Mouse (Mus musculus): Measurements from ENCODE around the gene Msrb1.

Gene Msrb1

GRCm38 (mm10) chr17:24743896-24744295 is 7.5 kb downstream of the Msrb1 start:
- DNase-seq (ENCODE audit: low read depth, low spot score), result no peak

- no peak for DNase-seq (ENCODE audit: low read depth, low spot score)
Observed at GRCm38 (mm10) chr17:24744381-24744780, 7.9 kb downstream of the Msrb1 start.

- peak; percentile 60 for DNase-seq (ENCODE audit: low read depth, low spot score)
Observed at GRCm38 (mm10) chr17:24745526-24746497, 9.4 kb downstream of the Msrb1 start.

GRCm38 (mm10) chr17:24746986-24747385 is 10.5 kb downstream of the Msrb1 start:
- no peak for DNase-seq (ENCODE audit: low read depth, low spot score)

GRCm38 (mm10) chr17:24751528-24751927 is 15.1 kb downstream of the Msrb1 start:
- no peak for DNase-seq (ENCODE audit: low read depth, low spot score)

- DNase-seq (ENCODE audit: low read depth, low spot score), result no peak
Observed at GRCm38 (mm10) chr17:24752415-24753394, 16.3 kb downstream of the Msrb1 start, which contains the start of gene Hs3st6. Gene Hs3st6 (plus strand): TSS chr17:24752988.

- DNase-seq (ENCODE audit: low read depth, low spot score), result no peak
Observed at GRCm38 (mm10) chr17:24757394-24757793, 21.0 kb downstream of the Msrb1 start.

GRCm38 (mm10) chr17:24761121-24761520 is 24.7 kb downstream of the Msrb1 start:
- DNase-seq (ENCODE audit: low read depth, low spot score), result no peak

- no peak for DNase-seq (ENCODE audit: low read depth, low spot score)
Observed at GRCm38 (mm10) chr17:24765016-24765905, 28.8 kb downstream of the Msrb1 start.

GRCm38 (mm10) chr17:24766266-24766875 is 29.9 kb downstream of the Msrb1 start:
- no peak for DNase-seq (ENCODE audit: low read depth, low spot score)

- DNase-seq (ENCODE audit: low read depth, low spot score), result no peak
Observed at GRCm38 (mm10) chr17:24769146-24769545, 32.7 kb downstream of the Msrb1 start.

- DNase-seq (ENCODE audit: low read depth, low spot score), result no peak
Observed at GRCm38 (mm10) chr17:24773241-24773640, 36.8 kb downstream of the Msrb1 start.

GRCm38 (mm10) chr17:24775173-24775572 is 38.7 kb downstream of the Msrb1 start:
- DNase-seq (ENCODE audit: low read depth, low spot score), result no peak

GRCm38 (mm10) chr17:24777073-24777472 is 40.6 kb downstream of the Msrb1 start:
- no peak for DNase-seq (ENCODE audit: low read depth, low spot score)

GRCm38 (mm10) chr17:24780821-24781220 is 44.4 kb downstream of the Msrb1 start:
- DNase-seq (ENCODE audit: low read depth, low spot score), result no peak

- no peak for DNase-seq (ENCODE audit: low read depth, low spot score)
Observed at GRCm38 (mm10) chr17:24792190-24792589, 55.7 kb downstream of the Msrb1 start.
